Mouse (Mus musculus) CH12.LX (cell line): ENCODE data around the gene Crocc.

ENCODE experiments used
- BHLHE40 ChIP-seq: IDR thresholded peaks from 2 replicates; pipeline ENCODE4 v1.6.1; 2011; ENCODE audit warnings: mild to moderate bottlenecking, low read depth, low read length, improper control_type of control experiment
- CTCF ChIP-seq, 2 experiments: IDR thresholded peaks in 1 of 2; conservative IDR thresholded peaks in 1 of 2; 2 replicates each; pipeline ENCODE4 v1.5.1; 2011 to 2012; ENCODE audit warnings: low read depth in 2 of 2, low read length in 2 of 2, improper control_type of control experiment in 1 of 2, inconsistent platforms in 1 of 2, mild to moderate bottlenecking in 1 of 2, moderate library complexity in 1 of 2
- MAX ChIP-seq: IDR thresholded peaks from 2 replicates; pipeline ENCODE4 v1.6.1; 2011; ENCODE audit warnings: low read length, improper control_type of control experiment
- MEF2A ChIP-seq: IDR thresholded peaks from 2 replicates; pipeline ENCODE4 v1.6.1; 2014; ENCODE audit warnings: low read depth, mild to moderate bottlenecking, inconsistent platforms, low read length, improper control_type of control experiment, borderline replicate concordance
- NELFE ChIP-seq: IDR thresholded peaks from 2 replicates; pipeline ENCODE4 v1.6.1; 2011; ENCODE audit warnings: low read depth, low read length, improper control_type of control experiment
- POLR2A ChIP-seq: IDR thresholded peaks from 2 replicates; pipeline ENCODE4 v1.6.1; 2011; ENCODE audit warnings: low read depth, mild to moderate bottlenecking, improper control_type of control experiment, low read length
- USF1 ChIP-seq: IDR thresholded peaks from 2 replicates; pipeline ENCODE4 v1.6.1; 2014; ENCODE audit warnings: low read depth, mild to moderate bottlenecking, inconsistent platforms, low read length, improper control_type of control experiment
- ZMIZ1 ChIP-seq: IDR thresholded peaks from 2 replicates; pipeline ENCODE4 v1.6.1; 2012; ENCODE audit warnings: low read depth, mild to moderate bottlenecking, inconsistent platforms, low read length, improper control_type of control experiment

DNA sequence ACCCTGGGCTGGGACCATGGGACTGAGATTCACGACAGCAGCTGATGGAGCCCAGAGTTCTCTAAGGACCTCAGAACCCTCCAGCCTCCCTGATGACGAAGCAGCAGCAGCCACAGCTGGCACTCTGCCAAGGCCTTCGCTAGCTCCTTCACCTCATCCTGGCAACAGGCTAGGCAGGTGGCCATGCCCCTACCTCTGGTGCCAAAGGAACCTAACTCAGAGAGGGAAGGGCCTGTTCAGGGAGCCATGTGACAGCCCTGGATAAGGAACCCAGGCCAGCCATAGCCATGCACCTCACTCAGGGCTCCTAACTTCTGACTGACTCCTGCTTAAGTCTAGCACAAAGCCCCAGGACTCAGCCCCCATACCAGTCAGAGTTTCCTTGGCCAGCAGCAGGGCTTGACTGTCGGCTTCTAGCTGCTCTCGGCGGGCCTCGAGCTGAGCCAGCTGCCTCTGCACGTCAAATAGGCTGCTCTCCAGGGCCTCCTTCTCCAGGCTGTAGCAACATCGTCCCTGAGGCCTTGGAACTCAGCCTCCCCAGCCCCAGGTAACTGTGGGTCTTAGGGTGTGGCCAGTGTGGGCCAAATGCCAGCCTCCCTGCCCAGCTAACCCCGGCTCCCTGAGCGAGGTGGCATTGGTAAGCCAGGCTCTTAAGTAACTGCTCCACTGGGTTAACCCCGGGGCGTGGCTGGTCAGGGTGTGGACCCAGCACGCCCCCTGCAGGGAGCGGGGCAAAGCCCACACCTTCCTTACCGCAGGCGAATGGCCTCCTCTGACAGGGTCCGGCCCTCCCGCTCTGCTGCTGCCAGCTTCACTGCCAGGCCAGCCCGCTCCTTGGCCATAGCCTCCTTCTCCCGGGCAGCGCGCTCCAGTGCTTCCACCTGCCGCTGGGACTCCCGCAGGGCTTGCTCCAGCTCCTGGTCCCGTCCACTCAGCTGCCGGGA is 26.5 kb downstream of the Crocc start:
- TF ChIP-seq MAX (no peak), BHLHE40 (no peak), CTCF (conservative IDR thresholded peaks at IDR 0.05 in 1 of 2, IDR thresholded peaks at IDR 0.05 in 1 of 2; ENCODE audit: low read depth in 2 of 2, low read length in 2 of 2) (no peak; a peak in 1 of 4 replicates), NELFE (no peak), USF1 (no peak), ZMIZ1 (no peak), POLR2A (no peak), MEF2A (no peak)
